1 mouse cellular context compared by ENCODE assay signal in genomic region chr7:126436851-126437250, GRCm38 (mm10).
A peak's percentile ranks its signal among the peaks of the same experiment; 100 is the strongest.
TF ChIP-seq lines count a peak whose summit lies in the region.

No protein-coding gene starts in this region.

TF ChIP-seq in CH12.LX, 34 proteins besides CTCF, POLR2A, EP300 and RAD21 (continued from another document):
- TF ChIP-seq SMC3 (IDR thresholded peaks at IDR 0.05; ENCODE audit: low read depth, low read length): peak; percentile 83
